Mouse (Mus musculus) adrenal gland, postnatal 36 days (tissue): Measurements from ENCODE around the gene C1qtnf5. TPM values are rescaled to one million over a fixed set of nuclear protein-coding genes. Genes with fewer than 3 reads are reported as not detected.
"Not testable (repeated sequence)": the region's sequence is repeated elsewhere in the genome, so short reads cannot be mapped to it uniquely, and the experiment has no call there.

Experiments used
- DNase-seq, 2 experiments: peaks; one replicate each; pipeline ENCODE4 v3.0.0; 2021; ENCODE audit warnings: mixed read lengths in 1 of 2
- total RNA-seq, 2 experiments: library from RNA; stranded (reverse); gene quantifications; 2 replicates each; pipeline ENCODE4 v1.2.3; 2021

The C1qtnf5 gene
- total RNA-seq, 2 experiments from 2014 or later, result 13.0 to 20.4 TPM

GRCm38 (mm10) chr9:44104881-44105280 lies 2.2 kb upstream of the C1qtnf5 start:
- peak in 1 of 2 experiments; percentile 58 for DNase-seq

- no peak for DNase-seq
Observed at GRCm38 (mm10) chr9:44105781-44106180, 1.3 kb upstream of the C1qtnf5 start.

- DNase-seq, result no peak
Observed at GRCm38 (mm10) chr9:44106182-44106581, 863 bp upstream of the C1qtnf5 start.

DNA sequence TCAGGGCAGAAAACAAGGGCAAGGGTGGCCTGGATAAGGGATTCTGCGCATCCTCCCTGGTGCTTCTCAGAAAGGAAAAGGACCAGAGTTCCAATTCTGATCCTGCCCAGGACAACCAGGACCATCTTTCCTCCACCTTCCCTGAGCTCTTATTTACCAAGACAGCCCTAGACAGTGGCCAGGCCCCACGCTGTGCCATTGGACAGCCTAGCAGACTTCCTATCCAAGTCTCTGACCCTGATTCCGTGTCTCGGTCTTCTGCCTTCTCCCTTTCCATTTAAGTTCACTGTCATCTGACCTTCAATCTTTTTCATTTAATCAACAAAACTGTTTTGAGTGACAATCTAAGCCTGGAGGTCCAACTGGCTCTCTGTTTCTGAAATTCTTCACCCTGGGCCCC lies 449 bp upstream of the C1qtnf5 start:
- DNase-seq, result no peak

GRCm38 (mm10) chr9:44107557-44108179 lies 623 bp downstream of the C1qtnf5 start:
- DNase-seq, result peak; percentile 79 to 81

DNA sequence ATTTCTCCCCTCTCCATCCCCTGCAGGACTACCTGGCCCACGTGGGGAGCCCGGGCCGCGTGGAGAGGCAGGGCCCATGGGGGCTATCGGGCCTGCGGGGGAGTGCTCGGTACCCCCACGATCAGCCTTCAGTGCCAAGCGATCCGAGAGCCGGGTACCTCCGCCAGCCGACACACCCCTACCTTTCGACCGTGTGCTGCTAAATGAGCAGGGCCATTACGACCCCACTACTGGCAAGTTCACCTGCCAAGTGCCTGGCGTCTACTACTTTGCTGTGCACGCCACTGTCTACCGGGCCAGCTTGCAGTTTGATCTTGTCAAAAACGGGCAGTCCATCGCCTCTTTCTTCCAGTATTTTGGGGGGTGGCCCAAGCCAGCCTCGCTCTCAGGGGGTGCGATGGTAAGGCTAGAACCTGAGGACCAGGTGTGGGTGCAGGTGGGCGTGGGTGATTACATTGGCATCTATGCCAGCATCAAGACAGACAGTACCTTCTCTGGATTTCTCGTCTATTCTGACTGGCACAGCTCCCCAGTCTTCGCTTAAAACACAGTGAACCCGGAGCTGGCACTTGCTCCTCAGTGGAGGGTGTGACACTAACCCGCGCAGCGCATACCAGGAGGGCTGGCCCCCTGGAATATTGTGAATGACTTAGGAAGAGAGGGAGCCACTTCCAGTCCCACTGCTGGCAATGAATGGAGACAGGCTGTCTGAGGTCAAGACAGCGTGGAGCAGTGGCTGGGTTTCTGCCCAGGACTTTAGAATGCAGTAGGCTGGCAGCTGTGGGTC lies 1.4 kb downstream of the C1qtnf5 start:
- no peak for DNase-seq

DNA sequence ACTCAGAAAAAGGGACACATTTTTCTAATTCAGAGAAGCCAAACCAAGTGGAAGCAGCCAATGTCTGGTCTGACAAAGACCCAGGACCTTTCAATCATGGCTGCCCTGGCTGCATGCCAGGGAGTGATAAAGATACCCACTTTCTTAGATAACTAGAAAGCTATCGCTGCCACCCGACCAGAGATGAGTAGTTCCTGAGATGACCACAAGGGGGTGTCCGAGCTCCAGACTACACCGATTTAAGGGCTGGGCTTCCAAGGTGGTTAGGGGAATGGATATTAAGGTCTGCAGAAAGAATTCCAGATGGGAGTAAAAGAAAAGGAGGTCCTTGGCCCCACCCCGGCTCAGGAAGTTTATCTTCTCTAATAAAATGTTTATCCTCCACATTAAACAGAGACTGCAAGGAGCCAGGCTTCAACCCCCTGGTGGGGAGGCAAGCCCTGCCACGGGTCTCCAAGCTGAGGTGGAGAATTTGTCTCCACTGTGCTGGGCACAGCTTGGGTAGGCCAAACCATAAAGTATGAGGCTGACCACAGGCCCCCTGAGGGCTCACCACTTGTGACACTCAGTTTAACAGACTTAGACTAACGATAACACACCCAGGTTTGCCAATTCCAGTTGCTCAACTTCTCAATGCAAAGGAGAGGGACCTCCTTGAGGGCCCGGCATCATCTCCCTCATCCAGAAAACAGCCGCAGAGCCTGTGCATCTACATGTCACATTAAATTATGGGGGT lies 2.5 kb downstream of the C1qtnf5 start:
- peak; percentile 77 to 82 for DNase-seq

GRCm38 (mm10) chr9:44111909-44112308 lies 4.9 kb downstream of the C1qtnf5 start:
- DNase-seq, result not testable (repeated sequence)

- peak; percentile 94 to 95 for DNase-seq
Observed at GRCm38 (mm10) chr9:44113105-44113789, 6.2 kb downstream of the C1qtnf5 start, which contains the start of the genes Gm49380 and Rnf26. Gm49380 (minus strand) TSS chr9:44113500. Rnf26 (minus strand) TSS chr9:44113517.

- no peak for DNase-seq
Observed at GRCm38 (mm10) chr9:44114453-44114852, 7.4 kb downstream of the C1qtnf5 start.

DNA sequence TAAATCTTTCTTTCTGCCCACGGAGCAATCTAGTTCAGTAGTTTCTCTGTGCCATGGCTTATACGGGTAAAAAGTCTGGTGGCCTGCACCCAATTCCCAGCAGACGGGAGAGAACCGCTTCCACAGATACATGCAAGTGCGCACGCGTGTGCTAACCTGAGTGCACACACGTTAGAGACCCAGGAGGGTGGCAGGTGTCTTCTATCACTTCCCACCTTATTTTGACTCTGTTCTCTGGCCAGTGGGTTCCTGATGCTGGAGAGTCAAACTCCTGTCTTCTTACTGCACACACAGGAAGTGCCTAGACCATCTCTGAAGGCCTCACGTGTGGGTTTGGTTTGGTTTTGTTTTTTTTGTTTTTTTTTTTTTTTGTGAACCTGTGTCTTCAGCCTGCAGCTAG lies 8.6 kb downstream of the C1qtnf5 start:
- DNase-seq, result no peak

- no peak for DNase-seq
Observed at GRCm38 (mm10) chr9:44116182-44116581, 9.1 kb downstream of the C1qtnf5 start.

DNA sequence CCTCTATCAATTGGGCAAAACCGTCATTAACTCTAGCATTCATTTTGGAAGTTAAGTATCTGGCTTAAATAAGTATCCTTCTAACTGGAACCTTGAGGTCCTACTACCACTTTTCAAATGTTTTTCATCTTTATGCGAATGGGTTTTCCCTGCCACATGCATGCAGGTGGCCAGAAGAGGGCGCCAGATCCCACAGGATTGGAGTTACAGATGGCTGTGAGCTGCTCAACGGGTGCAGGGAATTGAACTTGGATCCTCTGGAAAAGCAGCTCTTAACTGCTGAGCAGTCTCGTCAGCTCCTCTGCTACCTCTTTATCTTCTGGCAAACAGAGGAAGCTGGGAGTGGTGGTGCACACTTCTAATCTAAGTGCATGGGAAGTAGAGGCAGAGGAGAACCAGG lies 12.0 kb downstream of the C1qtnf5 start:
- peak; percentile 62 to 72 for DNase-seq

DNA sequence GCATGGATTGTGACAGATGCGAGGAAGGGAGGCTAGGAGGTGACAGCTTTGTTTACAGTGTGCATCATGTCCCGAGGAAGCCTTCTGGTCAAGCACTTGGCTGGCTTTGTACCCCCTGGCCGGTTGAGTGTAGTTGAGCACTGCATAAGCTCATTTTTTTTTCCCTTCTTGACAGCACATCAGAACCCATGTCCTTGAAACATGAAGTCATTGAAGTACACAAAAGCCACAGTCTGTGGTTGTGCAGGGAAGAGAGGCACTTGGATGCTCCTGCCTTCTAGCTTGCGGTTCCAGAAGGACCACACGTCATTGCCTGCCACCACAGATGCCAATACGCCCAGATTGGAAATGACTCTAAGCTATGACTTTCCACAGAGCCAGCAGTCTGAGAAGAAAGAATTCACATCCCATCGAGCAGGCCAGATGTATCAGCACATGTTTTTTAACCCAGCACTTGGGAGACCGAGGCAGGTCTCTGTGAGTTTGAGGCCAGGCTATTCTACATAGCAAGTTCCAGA lies 13.0 kb downstream of the C1qtnf5 start:
- DNase-seq, result peak in 1 of 2 experiments; percentile 48

DNA sequence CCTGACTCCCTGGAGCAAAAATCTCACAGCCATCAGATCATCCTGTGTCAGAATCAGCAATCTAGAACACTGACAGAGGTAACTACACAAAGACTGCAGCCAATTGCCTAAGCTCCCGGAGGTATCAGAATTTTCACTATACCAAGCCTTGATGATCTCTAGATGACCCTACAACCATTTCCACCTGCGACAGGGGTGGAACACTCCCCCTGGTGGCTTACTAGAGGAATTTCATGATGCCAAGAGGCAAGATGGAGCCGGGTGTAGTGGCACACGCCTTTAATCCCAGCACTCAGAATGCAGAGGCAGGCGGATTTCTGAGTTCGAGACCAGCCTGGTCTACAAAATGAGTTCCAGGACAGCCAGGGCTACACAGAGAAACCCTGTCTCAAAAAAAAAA lies 17.3 kb downstream of the C1qtnf5 start:
- DNase-seq, result peak in 1 of 2 experiments; percentile 34

DNA sequence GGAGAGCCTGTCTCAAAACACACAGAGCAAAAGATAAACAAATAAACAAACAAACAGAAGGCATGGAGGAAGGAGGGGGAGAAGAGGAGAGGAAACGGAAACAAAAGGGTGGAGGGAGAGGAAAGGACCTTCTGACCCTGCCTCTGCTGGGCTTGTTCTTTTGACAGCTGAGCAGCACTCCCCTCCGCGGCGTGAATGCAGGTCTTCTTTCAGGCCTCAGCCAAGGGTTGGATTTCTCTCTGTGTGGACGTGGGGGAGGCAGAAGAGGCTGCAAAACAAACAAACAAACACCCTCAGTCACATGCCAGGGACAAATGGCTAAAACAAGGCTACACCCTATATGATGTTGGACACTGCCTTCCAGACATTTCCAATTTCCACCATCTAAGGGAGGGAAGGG lies 18.0 kb downstream of the C1qtnf5 start:
- no peak for DNase-seq

GRCm38 (mm10) chr9:44125546-44126428 lies 18.7 kb downstream of the C1qtnf5 start:
- DNase-seq, result peak; percentile 87 to 89

DNA sequence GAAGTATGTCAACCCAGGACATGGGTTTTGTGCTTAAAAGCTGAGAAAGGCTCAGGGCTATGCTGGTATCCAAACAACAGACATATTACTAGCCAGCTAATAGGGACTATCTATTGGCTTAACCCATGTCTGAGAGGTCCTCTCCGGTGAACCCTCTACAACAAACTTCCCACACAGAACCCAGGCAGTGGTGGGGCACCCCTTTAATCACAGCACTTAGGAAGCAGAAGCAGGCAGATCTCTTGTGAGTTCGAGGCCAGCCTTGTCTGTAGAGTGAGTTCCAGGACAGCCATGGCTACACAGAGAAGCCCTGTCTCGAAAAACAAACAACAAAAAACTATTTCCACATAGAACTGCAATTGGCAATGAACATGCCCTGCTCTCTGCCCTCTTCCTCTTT lies 19.7 kb downstream of the C1qtnf5 start:
- DNase-seq, result no peak

GRCm38 (mm10) chr9:44127351-44127801 lies 20.3 kb downstream of the C1qtnf5 start:
- peak in 1 of 2 experiments; percentile 48 for DNase-seq

GRCm38 (mm10) chr9:44129633-44130032 lies 22.6 kb downstream of the C1qtnf5 start:
- peak in 1 of 2 experiments; percentile 37 for DNase-seq

- DNase-seq, result peak; percentile 77 to 86
Observed at GRCm38 (mm10) chr9:44130034-44130433, 23.0 kb downstream of the C1qtnf5 start.
